8 mouse cellular contexts compared by ENCODE assay signal in genomic region chr2:129801231-129802029, GRCm38 (mm10). TPM values are rescaled to one million over a fixed set of nuclear protein-coding genes. Genes with fewer than 3 reads are reported as not detected.
DNase-seq lines count a peak whose midpoint lies in the region; ATAC-seq and TF ChIP-seq lines count a peak whose summit lies in the region.

No protein-coding gene starts in this region.

- H3K27ac ChIP-seq in cortical plate, adult 2 months (ENCODE audit: insufficient read depth, low read length), result peak overlapping the region; percentile 93

- H3K4me3 ChIP-seq in cortical plate, adult 2 months (ENCODE audit: insufficient read depth, low read length), result peak overlapping the region; percentile 73

- no peak for TF ChIP-seq CTCF in cortical plate, adult 2 months (IDR thresholded peaks at IDR 0.05; ENCODE audit: extremely low read depth, insufficient read depth, low read length)

- TF ChIP-seq POLR2A in cortical plate, adult 2 months (IDR thresholded peaks at IDR 0.05; ENCODE audit: extremely low read depth, insufficient read depth, low read length), result 0 out of 2 replicates have a peak, but pooled peaks have one; percentile 5

- peak; percentile 79 for ATAC-seq in megakaryocyte, adult 5-6 weeks (ENCODE audit: poor library complexity, severe bottlenecking)

- peak; percentile 91 for DNase-seq in adipocyte (ENCODE audit: low spot score)
- DNase-seq in gastrocnemius, postnatal 10 days, result peak; percentile 94
- peak; percentile 56 for DNase-seq in hindlimb bud, embryonic 11.5 days (ENCODE audit: extremely low spot score, low read depth, low spot score)
- DNase-seq in left cerebral cortex, adult 8-10 months (ENCODE audit: low spot score in 2 of 2), result peak; percentile 76 to 95
- peak; percentile 86 for DNase-seq in right cerebral cortex, adult 18-20 months
- DNase-seq in urinary bladder, adult 2 months (ENCODE audit: low spot score), result peak; percentile 98

- peaks cover 9% of the 10 kb centered on the region for H3K4me1 ChIP-seq in cortical plate, adult 2 months (ENCODE audit: control insufficient read depth, insufficient read depth, low read length)

RNA-seq across cellular contexts. Expression of gene Stk35, which starts 1.1 kb away (rescaled TPM):
- 24.4 and 24.7 TPM in 2 replicates for polyA plus RNA-seq in cortical plate, adult 2 months (2012; rRNA removed)
- total RNA-seq in gastrocnemius, postnatal 10 days (2021), result 1 to 10 TPM; 6.7 to 7.5 TPM
- 10 to 100 TPM; 32.1 to 38.8 (median 34.5) TPM for total RNA-seq in left cerebral cortex, adult 8-10 months (2022)
- total RNA-seq in megakaryocyte, adult 5-6 weeks (2015), result 16.8 and 18.7 TPM in 2 replicates
- 6.5 and 10.9 TPM in 2 replicates for total RNA-seq in megakaryocyte, adult 5-6 weeks (2017)
- polyA plus RNA-seq in urinary bladder, adult 2 months (2012; rRNA removed), result 20.7 and 21.6 TPM in 2 replicates

Comparison
In these comparisons a context has a peak if more than half of its experiments do, and no peak if none do; other contexts are left out.
1. Peak in every context shown above with its lines: DNase-seq, ATAC-seq, H3K4me3 ChIP-seq and H3K27ac ChIP-seq.